ENCODE assay signal across 7 mouse cellular contexts in genomic region chr16:63857561-63857960, GRCm38 (mm10). TPM values are rescaled to one million over a fixed set of nuclear protein-coding genes. Genes with fewer than 3 reads are reported as not detected.
DNase-seq lines count a peak whose midpoint lies in the region; ATAC-seq and TF ChIP-seq lines count a peak whose summit lies in the region.

No protein-coding gene starts in this region.

- H3K27ac ChIP-seq in forebrain, embryonic 13.5 days = peak overlapping the region; percentile 89
- H3K27ac ChIP-seq in intestine, postnatal 0 days (ENCODE audit: low read depth, low read length) = no peak overlapping the region
- peak overlapping the region; percentile 13 for H3K27ac ChIP-seq in midbrain, postnatal 0 days (ENCODE audit: low read depth, low read length)

- H3K27me3 ChIP-seq in forebrain, embryonic 13.5 days = 0 out of 2 replicates have a peak, but pooled peaks cover 3% of the 10 kb centered on the region
- no peaks in the 10 kb centered on the region for H3K27me3 ChIP-seq in intestine, postnatal 0 days (replicated peaks; ENCODE audit: control insufficient read depth, insufficient read depth, low read length)
- no peaks in the 10 kb centered on the region for H3K27me3 ChIP-seq in midbrain, postnatal 0 days (ENCODE audit: insufficient read depth, low read length)

- TF ChIP-seq CTCF in intestine, postnatal 0 days (IDR thresholded peaks at IDR 0.05; ENCODE audit: low read depth) = 0 out of 2 replicates have a peak, but pooled peaks have one; percentile 1
- no peak for TF ChIP-seq CTCF in midbrain, postnatal 0 days (IDR thresholded peaks at IDR 0.05)

- DNase-seq in ovary, postnatal 14 days (ENCODE audit: low spot score) = peak; percentile 9
- DNase-seq in ovary, postnatal 36 days (ENCODE audit: low spot score) = no peak
- DNase-seq in midbrain, postnatal 0 days (ENCODE audit: low spot score) = peak; percentile 15
- no peak for DNase-seq in thymus, adult 18-20 months
- DNase-seq in layer of hippocampus, adult 9-11 months = no peak

- peak overlapping the region; percentile 76 for H3K9ac ChIP-seq in forebrain, embryonic 13.5 days
- peak overlapping the region; percentile 41 for H3K9ac ChIP-seq in intestine, postnatal 0 days (ENCODE audit: low read depth, low read length)
- peak overlapping the region; percentile 57 for H3K9ac ChIP-seq in midbrain, postnatal 0 days (replicated peaks; ENCODE audit: low read length, poor library complexity, severe bottlenecking)

- peak overlapping the region; percentile 61 for H3K4me3 ChIP-seq in forebrain, embryonic 13.5 days
- peak overlapping the region; percentile 47 for H3K4me3 ChIP-seq in intestine, postnatal 0 days (ENCODE audit: low read depth, low read length)
- peak overlapping the region; percentile 50 for H3K4me3 ChIP-seq in midbrain, postnatal 0 days (ENCODE audit: low read depth, low read length)

- peaks cover 20% of the 10 kb centered on the region for H3K4me1 ChIP-seq in forebrain, embryonic 13.5 days
- H3K4me1 ChIP-seq in intestine, postnatal 0 days (replicated peaks; ENCODE audit: control insufficient read depth, insufficient read depth, low read length) = no peaks in the 10 kb centered on the region
- no peaks in the 10 kb centered on the region for H3K4me1 ChIP-seq in midbrain, postnatal 0 days (ENCODE audit: insufficient read depth, low read length)

- no peaks in the 10 kb centered on the region for H3K9me3 ChIP-seq in forebrain, embryonic 13.5 days (replicated peaks)
- no peaks in the 10 kb centered on the region for H3K9me3 ChIP-seq in intestine, postnatal 0 days (ENCODE audit: control insufficient read depth)
- H3K9me3 ChIP-seq in midbrain, postnatal 0 days (ENCODE audit: low read length) = no peaks in the 10 kb centered on the region

- H3K4me2 ChIP-seq in forebrain, embryonic 13.5 days = peak overlapping the region; percentile 81
- peak overlapping the region; percentile 94 for H3K4me2 ChIP-seq in intestine, postnatal 0 days (replicated peaks; ENCODE audit: low read depth)
- peak overlapping the region; percentile 83 for H3K4me2 ChIP-seq in midbrain, postnatal 0 days (ENCODE audit: low read depth, low read length, poor library complexity, severe bottlenecking)

- H3K36me3 ChIP-seq in forebrain, embryonic 13.5 days (ENCODE audit: poor library complexity, severe bottlenecking) = no peaks in the 10 kb centered on the region
- no peaks in the 10 kb centered on the region for H3K36me3 ChIP-seq in intestine, postnatal 0 days (ENCODE audit: control insufficient read depth, insufficient read depth)
- H3K36me3 ChIP-seq in midbrain, postnatal 0 days (ENCODE audit: insufficient read depth, low read length) = no peaks in the 10 kb centered on the region

- ATAC-seq in forebrain, embryonic 13.5 days = peak; percentile 46
- no peak for ATAC-seq in intestine, postnatal 0 days
- ATAC-seq in midbrain, postnatal 0 days (ENCODE audit: low FRiP score) = no peak

- under 1% methylated on average over 11 of the region's 11 CpGs for WGBS in forebrain, embryonic 13.5 days
- 6% methylated on average over 11 of the region's 11 CpGs for WGBS in intestine, postnatal 0 days
- 1% methylated on average over 11 of the region's 11 CpGs for WGBS in midbrain, postnatal 0 days

RNA-seq across cellular contexts. Expression of gene Epha3, which starts 6.4 kb away (rescaled TPM):
- polyA plus RNA-seq in forebrain, embryonic 13.5 days (2015; fragmentation: Nextera tagmentation; extraction: Ambion mirVana) = 86.5 and 88.2 TPM in 2 replicates
- polyA plus RNA-seq in intestine, postnatal 0 days (2015; fragmentation: Nextera tagmentation; extraction: Ambion mirVana) = 2.3 and 3.0 TPM in 2 replicates
- total RNA-seq in midbrain, postnatal 0 days (2014; rRNA removed) = 11.5 and 17.3 TPM in 2 replicates
- polyA plus RNA-seq in midbrain, postnatal 0 days (2015; fragmentation: Nextera tagmentation; extraction: Ambion mirVana) = 6.2 and 8.6 TPM in 2 replicates

Comparison
In these comparisons a context has a peak if more than half of its experiments do, and no peak if none do; other contexts are left out.
1. DNase-seq: peak in ovary, postnatal 14 days (single experiment) and midbrain, postnatal 0 days (single experiment); none in ovary, postnatal 36 days (single experiment), thymus, adult 18-20 months (0 of 2) and layer of hippocampus, adult 9-11 months (single experiment).
2. Peak in every context shown above with its lines, with median percentiles within 50 percentile points of each other: H3K4me2 ChIP-seq, H3K4me3 ChIP-seq and H3K9ac ChIP-seq.